Mouse (Mus musculus): ENCODE measurements around the gene Olfr133. TPM values are rescaled to one million over a fixed set of nuclear protein-coding genes. Genes with fewer than 3 reads are reported as not detected.
"Not testable (repeated sequence)": the region's sequence is repeated elsewhere in the genome, so short reads cannot be mapped to it uniquely, and the experiment has no call there.

Gene Olfr133
- not detected in 2 replicates for polyA plus RNA-seq (2015; fragmentation: Nextera tagmentation; extraction: Ambion mirVana)

- Histone ChIP-seq H3K27me3 (replicated peaks) (no peaks in the 10 kb centered on the region), H3K9ac (no peak within 1 kb of the TSS), H3K9me3 (no peaks in the 10 kb centered on the region), H3K4me1 (no peaks in the 10 kb centered on the region), H3K36me3 (replicated peaks) (no peaks in the 10 kb centered on the region), H3K27ac (no peak within 1 kb of the TSS), H3K4me3 (no peak within 1 kb of the TSS), H3K4me2 (no peak within 1 kb of the TSS)
- ATAC-seq (replicated peaks), result no peak
- WGBS, result 52% methylated on average over 2 of the region's 2 CpGs
These were observed at the start of gene Olfr133 for GRCm38 (mm10) chr17:38144981-38145380. TSS of gene Olfr133 (plus strand) at chr17:38145281.

GRCm38 (mm10) chr17:38124199-38124598 lies 20.9 kb upstream of the Olfr133 start:
- not testable (repeated sequence) for H3K36me3 ChIP-seq (replicated peaks); H3K4me1 ChIP-seq; H3K9me3 ChIP-seq; ATAC-seq (replicated peaks); H3K27ac ChIP-seq; H3K4me3 ChIP-seq; H3K9ac ChIP-seq; H3K4me2 ChIP-seq; H3K27me3 ChIP-seq (replicated peaks)
- 68% methylated on average over 1 of the region's 1 CpGs for WGBS

GRCm38 (mm10) chr17:38125371-38125770 lies 19.7 kb upstream of the Olfr133 start:
- H3K9ac ChIP-seq; H3K4me3 ChIP-seq; H3K27me3 ChIP-seq (replicated peaks); H3K9me3 ChIP-seq; H3K4me1 ChIP-seq; H3K36me3 ChIP-seq (replicated peaks); ATAC-seq (replicated peaks); H3K27ac ChIP-seq; H3K4me2 ChIP-seq: not testable (repeated sequence)
- WGBS, result 56% methylated on average over 3 of the region's 3 CpGs

- WGBS, result 64% methylated on average over 1 of the region's 1 CpGs
- H3K36me3 ChIP-seq (replicated peaks), result no peaks in the 10 kb centered on the region
- H3K4me1 ChIP-seq, result no peaks in the 10 kb centered on the region
- H3K27ac ChIP-seq, result no peak within 1 kb of the TSS
- no peaks in the 10 kb centered on the region for H3K9me3 ChIP-seq
- H3K4me2 ChIP-seq, result no peak within 1 kb of the TSS
- no peak within 1 kb of the TSS for H3K4me3 ChIP-seq
- H3K9ac ChIP-seq, result no peak within 1 kb of the TSS
- no peak for ATAC-seq (replicated peaks)
- no peaks in the 10 kb centered on the region for H3K27me3 ChIP-seq (replicated peaks)
These were observed 10.7 kb upstream of the Olfr133 start, which contains the start of gene Olfr132 for GRCm38 (mm10) chr17:38134426-38134825. TSS of gene Olfr132 (minus strand) at chr17:38134526.

GRCm38 (mm10) chr17:38171088-38171487 lies 26.0 kb downstream of the Olfr133 start, which contains the start of gene Olfr134:
TSS of gene Olfr134 (plus strand) at chr17:38171388.
- Histone ChIP-seq H3K27me3 (replicated peaks) (no peaks in the 10 kb centered on the region), H3K9me3 (no peaks in the 10 kb centered on the region), H3K36me3 (replicated peaks) (no peaks in the 10 kb centered on the region), H3K4me2 (no peak within 1 kb of the TSS), H3K4me1 (no peaks in the 10 kb centered on the region), H3K9ac (no peak within 1 kb of the TSS), H3K4me3 (no peak within 1 kb of the TSS), H3K27ac (no peak within 1 kb of the TSS)
- no peak for ATAC-seq (replicated peaks)
- whole genome bisulfite sequencing, result 74% methylated on average over 3 of the region's 3 CpGs

Other genes starting within 250 kb of the Olfr133 start
- gene Olfr127, start 244.8 kb upstream of the Olfr133 start, polyA plus RNA-seq (2015; fragmentation: Nextera tagmentation; extraction: Ambion mirVana), result not detected in 2 replicates
- not detected in 2 replicates for gene Olfr128, start 224.7 kb upstream of the Olfr133 start, polyA plus RNA-seq (2015; fragmentation: Nextera tagmentation; extraction: Ambion mirVana)
- gene Olfr761, start 192.2 kb upstream of the Olfr133 start, polyA plus RNA-seq (2015; fragmentation: Nextera tagmentation; extraction: Ambion mirVana), result not detected in 2 replicates
- gene Olfr129, start 85.2 kb upstream of the Olfr133 start, polyA plus RNA-seq (2015; fragmentation: Nextera tagmentation; extraction: Ambion mirVana), result not detected in 2 replicates
- gene Olfr130, start 81.4 kb upstream of the Olfr133 start, polyA plus RNA-seq (2015; fragmentation: Nextera tagmentation; extraction: Ambion mirVana), result not detected in 2 replicates
- gene Olfr131, start 56.6 kb upstream of the Olfr133 start, polyA plus RNA-seq (2015; fragmentation: Nextera tagmentation; extraction: Ambion mirVana), result not detected in 2 replicates
- not detected in 2 replicates for gene Olfr132, start 10.8 kb upstream of the Olfr133 start, polyA plus RNA-seq (2015; fragmentation: Nextera tagmentation; extraction: Ambion mirVana)
- gene Olfr134, start 26.1 kb downstream of the Olfr133 start, polyA plus RNA-seq (2015; fragmentation: Nextera tagmentation; extraction: Ambion mirVana), result not detected in 2 replicates
- not detected in 2 replicates for gene Olfr135, start 59.1 kb downstream of the Olfr133 start, polyA plus RNA-seq (2015; fragmentation: Nextera tagmentation; extraction: Ambion mirVana)
- not detected in 2 replicates for gene Olfr138, start 115.8 kb downstream of the Olfr133 start, polyA plus RNA-seq (2015; fragmentation: Nextera tagmentation; extraction: Ambion mirVana)
- gene Olfr137, start 162.3 kb downstream of the Olfr133 start, polyA plus RNA-seq (2015; fragmentation: Nextera tagmentation; extraction: Ambion mirVana), result not detected in 2 replicates
- gene Olfr136, start 184.6 kb downstream of the Olfr133 start, polyA plus RNA-seq (2015; fragmentation: Nextera tagmentation; extraction: Ambion mirVana), result not detected in 2 replicates

All from midbrain, embryonic 15.5 days (tissue).